Mouse (Mus musculus): ENCODE data around the gene Vmn2r45. TPM values are rescaled to one million over a fixed set of nuclear protein-coding genes. Genes with fewer than 3 reads are reported as not detected.
"Not testable (repeated sequence)": the region's sequence is repeated elsewhere in the genome, so short reads cannot be mapped to it uniquely, and the experiment has no call there.

Vmn2r45 gene
- polyA plus RNA-seq (2015; fragmentation: Nextera tagmentation; extraction: Ambion mirVana): not detected in 2 replicates

DNA sequence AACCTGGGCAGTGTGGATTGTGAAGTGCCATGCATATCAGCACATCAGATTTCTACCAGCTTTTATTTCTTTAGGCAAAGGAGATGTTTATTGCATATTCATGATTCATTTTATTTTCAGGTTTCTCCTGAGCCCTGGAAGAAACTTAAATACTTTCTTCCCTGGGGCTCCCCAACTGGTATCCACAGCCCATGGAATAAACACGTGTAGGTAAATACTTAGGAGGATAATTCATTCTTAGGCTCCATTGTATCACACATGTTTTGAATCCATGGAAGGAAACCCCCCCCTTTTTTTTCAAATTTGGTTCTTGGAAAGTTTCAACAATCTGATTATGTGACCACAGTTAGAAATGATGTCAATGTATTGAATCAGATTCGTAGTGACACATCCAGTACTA is at the start of gene Vmn2r45:
Gene Vmn2r45, minus strand, starts transcription at position 101 of the 400 bp plus-strand sequence.
- not testable (repeated sequence) for H3K9ac ChIP-seq (ENCODE audit: low read depth, low read length); ATAC-seq (ENCODE audit: low read depth); H3K4me1 ChIP-seq (ENCODE audit: control insufficient read depth, low read depth, low read length); H3K9me3 ChIP-seq (replicated peaks; ENCODE audit: control insufficient read depth, low read length); H3K27me3 ChIP-seq (ENCODE audit: control insufficient read depth, insufficient read depth, low read depth, low read length); H3K27ac ChIP-seq (ENCODE audit: low read length); H3K36me3 ChIP-seq (ENCODE audit: control insufficient read depth, insufficient read depth); H3K4me2 ChIP-seq (ENCODE audit: low read depth, low read length); H3K4me3 ChIP-seq (ENCODE audit: low read depth, low read length)
- 28% methylated on average over 1 of the region's 2 CpGs for WGBS (ENCODE audit: insufficient replicate concordance)

Other genes with a start within 250 kb of the Vmn2r45 start
- not detected in 2 replicates for gene Vmn2r43, start 228.5 kb downstream of the Vmn2r45 start, polyA plus RNA-seq (2015; fragmentation: Nextera tagmentation; extraction: Ambion mirVana)
- gene Vmn2r44, start 105.7 kb downstream of the Vmn2r45 start, polyA plus RNA-seq (2015; fragmentation: Nextera tagmentation; extraction: Ambion mirVana): not detected in 2 replicates

Measured in liver, embryonic 16.5 days (tissue).